Mouse (Mus musculus) liver, postnatal 0 days (tissue): ENCODE data around the gene Hoxa5.

Experiments used
- CTCF ChIP-seq: sonication (generic); IDR thresholded peaks from 2 replicates; pipeline ENCODE4 v1.5.1; 2016; ENCODE audit warnings: antibody characterized with exemption, low read depth
- EP300 ChIP-seq: IDR thresholded peaks from 2 replicates; pipeline ENCODE4 v1.6.1; 2016; ENCODE audit warnings: antibody characterized with exemption, low read depth, mild to moderate bottlenecking

GRCm38 (mm10) chr6:52182793-52183192, 21.6 kb downstream of the Hoxa5 start:
- TF ChIP-seq CTCF (no peak), EP300 (no peak)
